Mouse (Mus musculus) liver, embryonic 13.5 days (tissue): ENCODE results near the gene 1600002K03Rik. TPM values are rescaled to one million over a fixed set of nuclear protein-coding genes. Genes with fewer than 3 reads are reported as not detected.
A peak's percentile ranks its signal among the peaks of the same experiment; 100 is the strongest.

ENCODE experiments used
- ATAC-seq: fragments of 200-750 bp; cut with Nextera tagmentation; 2 replicates; pipeline ENCODE4 v1.8.0; 2017; ENCODE audit warnings: low read depth, mild to moderate bottlenecking, moderate number of reproducible peaks, moderate library complexity
- DNase-seq: peaks from one replicate; pipeline ENCODE4 v3.0.0; 2022
- H3K27ac ChIP-seq: fragments of 300-500 bp; sonication (generic); 2 replicates; pipeline ENCODE4 v1.5.1; 2015; ENCODE audit warnings: moderate library complexity, mild to moderate bottlenecking, inconsistent platforms
- H3K27me3 ChIP-seq: fragments of 300-500 bp; sonication (generic); 2 replicates; pipeline ENCODE4 v1.6.1; 2015; ENCODE audit warnings: mild to moderate bottlenecking, inconsistent platforms
- H3K36me3 ChIP-seq: fragments of 300-500 bp; sonication (generic); 2 replicates; pipeline ENCODE4 v1.6.1; 2015; ENCODE audit warnings: mild to moderate bottlenecking, inconsistent platforms
- H3K4me1 ChIP-seq: fragments of 300-500 bp; sonication (generic); replicated peaks from 2 replicates; pipeline ENCODE4 v1.6.1; 2015; ENCODE audit warnings: inconsistent platforms
- H3K4me2 ChIP-seq: fragments of 300-500 bp; sonication (generic); 2 replicates; pipeline ENCODE4 v1.6.1; 2015; ENCODE audit warnings: inconsistent platforms, mild to moderate bottlenecking, moderate library complexity
- H3K4me3 ChIP-seq: fragments of 300-500 bp; sonication (generic); replicated peaks from 2 replicates; pipeline ENCODE4 v1.5.1; 2015; ENCODE audit warnings: mild to moderate bottlenecking, inconsistent platforms
- H3K9ac ChIP-seq: fragments of 300-500 bp; sonication (generic); 2 replicates; pipeline ENCODE4 v1.6.1; 2015; ENCODE audit warnings: mild to moderate bottlenecking, inconsistent platforms
- H3K9me3 ChIP-seq: fragments of 300-500 bp; sonication (generic); replicated peaks from 2 replicates; pipeline ENCODE4 v1.6.1; 2016; ENCODE audit warnings: inconsistent platforms
- WGBS: fragments of 180-500 bp; shearing (Covaris S2); methylation state at CpG from one replicate; pipeline ENCODE4 v1.1.7; 2015; ENCODE audit not compliant: insufficient replicate concordance; 5-methylcytosine and 5-hydroxymethylcytosine counted together
- polyA plus RNA-seq: library from polyadenylated mRNA; unstranded; fragments of >200 nt; fragmentation: Nextera tagmentation; extraction: Ambion mirVana; gene quantifications from 2 replicates; pipeline ENCODE4 v1.2.1, GENCODE M21; 2015

The 1600002K03Rik gene
- polyA plus RNA-seq, 1 experiment from 2014 or later: 14.8 TPM

- ATAC-seq: peak; percentile 81
- 1% methylated on average over 43 of the region's 43 CpGs for WGBS
- Histone ChIP-seq H3K27me3 (peaks cover 31% of the 10 kb centered on the region), H3K9me3 (no peaks in the 10 kb centered on the region), H3K4me3 (peak overlapping the region; percentile 82), H3K4me2 (peak overlapping the region; percentile 96), H3K4me1 (peaks cover 93% of the 10 kb centered on the region), H3K9ac (peak overlapping the region; percentile 93), H3K36me3 (peaks cover 36% of the 10 kb centered on the region), H3K27ac (peak overlapping the region; percentile 95)
- DNase-seq: peak; percentile 97
These were observed 30.8 kb upstream of the 1600002K03Rik start for GRCm38 (mm10) chr10:80141786-80142529.

- H3K9me3 ChIP-seq: no peaks in the 10 kb centered on the region
- peak; percentile 59 for DNase-seq
- H3K36me3 ChIP-seq: peaks cover 36% of the 10 kb centered on the region
- H3K4me3 ChIP-seq: peak overlapping the region; percentile 82
- H3K4me1 ChIP-seq: peaks cover 93% of the 10 kb centered on the region
- peak overlapping the region; percentile 95 for H3K27ac ChIP-seq
- 0% methylated on average over 15 of the region's 15 CpGs for WGBS
- H3K4me2 ChIP-seq: peak overlapping the region; percentile 96
- H3K9ac ChIP-seq: peak overlapping the region; percentile 93
- H3K27me3 ChIP-seq: peaks cover 25% of the 10 kb centered on the region
- ATAC-seq: peak; percentile 24
These were observed 30.2 kb upstream of the 1600002K03Rik start for GRCm38 (mm10) chr10:80142530-80142925.

- H3K9ac ChIP-seq: peak overlapping the region; percentile 14; the same call in 1 of the 2 replicates
- H3K4me1 ChIP-seq: peaks cover 91% of the 10 kb centered on the region
- H3K27me3 ChIP-seq: peaks cover 14% of the 10 kb centered on the region
- no peaks in the 10 kb centered on the region for H3K9me3 ChIP-seq
- no peak for ATAC-seq
- no peak overlapping the region for H3K27ac ChIP-seq
- WGBS: 88% methylated on average over 7 of the region's 7 CpGs
- DNase-seq: no peak
- H3K4me3 ChIP-seq: peak overlapping the region; percentile 82
- H3K36me3 ChIP-seq: peaks cover 36% of the 10 kb centered on the region
- peak overlapping the region; percentile 96 for H3K4me2 ChIP-seq
These were observed 29.1 kb upstream of the 1600002K03Rik start for GRCm38 (mm10) chr10:80143664-80144063.

- ATAC-seq (no peak), DNase-seq (no peak)
- Histone ChIP-seq H3K4me3 (0 out of 2 replicates have a peak overlapping the region, but pooled peaks have one; percentile 82), H3K27ac (peak overlapping the region; percentile 98; the same call in 1 of the 2 replicates), H3K4me2 (no peak overlapping the region), H3K36me3 (peaks cover 36% of the 10 kb centered on the region), H3K27me3 (peaks cover 9% of the 10 kb centered on the region), H3K9ac (no peak overlapping the region), H3K9me3 (no peaks in the 10 kb centered on the region), H3K4me1 (peaks cover 86% of the 10 kb centered on the region)
- WGBS: 89% methylated on average over 12 of the region's 12 CpGs
These were observed 28.6 kb upstream of the 1600002K03Rik start for GRCm38 (mm10) chr10:80144159-80144558.

- 71% methylated on average over 20 of the region's 20 CpGs for WGBS
- ATAC-seq (no peak), DNase-seq (peak; percentile 61)
- H3K36me3 ChIP-seq: peaks cover 42% of the 10 kb centered on the region
- peak overlapping the region; percentile 98 for H3K27ac ChIP-seq
- H3K9ac ChIP-seq: peak overlapping the region; percentile 90
- H3K9me3 ChIP-seq: no peaks in the 10 kb centered on the region
- no peaks in the 10 kb centered on the region for H3K27me3 ChIP-seq
- no peak overlapping the region for H3K4me3 ChIP-seq
- H3K4me2 ChIP-seq: peak overlapping the region; percentile 99
- peaks cover 82% of the 10 kb centered on the region for H3K4me1 ChIP-seq
These were observed 27.6 kb upstream of the 1600002K03Rik start for GRCm38 (mm10) chr10:80144864-80145838.

GRCm38 (mm10) chr10:80145896-80146295, 26.8 kb upstream of the 1600002K03Rik start:
- Histone ChIP-seq H3K4me2 (peak overlapping the region; percentile 99), H3K36me3 (peaks cover 49% of the 10 kb centered on the region), H3K27me3 (no peaks in the 10 kb centered on the region), H3K27ac (peak overlapping the region; percentile 98), H3K9ac (peak overlapping the region; percentile 90), H3K4me1 (peaks cover 83% of the 10 kb centered on the region), H3K4me3 (peak overlapping the region; percentile 16), H3K9me3 (no peaks in the 10 kb centered on the region)
- DNase-seq (no peak), ATAC-seq (no peak)
- WGBS: 61% methylated on average over 6 of the region's 6 CpGs

- H3K9me3 ChIP-seq: no peaks in the 10 kb centered on the region
- H3K36me3 ChIP-seq: peaks cover 56% of the 10 kb centered on the region
- peak overlapping the region; percentile 98 for H3K27ac ChIP-seq
- H3K4me3 ChIP-seq: peak overlapping the region; percentile 91; the same call in 1 of the 2 replicates
- DNase-seq (no peak), ATAC-seq (no peak)
- H3K9ac ChIP-seq: peak overlapping the region; percentile 90
- H3K4me2 ChIP-seq: peak overlapping the region; percentile 99
- WGBS: 62% methylated on average over 4 of the region's 4 CpGs
- H3K27me3 ChIP-seq: no peaks in the 10 kb centered on the region
- H3K4me1 ChIP-seq: peaks cover 85% of the 10 kb centered on the region
These were observed 26.2 kb upstream of the 1600002K03Rik start for GRCm38 (mm10) chr10:80146568-80147011.

GRCm38 (mm10) chr10:80147146-80147718, 25.5 kb upstream of the 1600002K03Rik start:
- ATAC-seq: no peak
- peaks cover 62% of the 10 kb centered on the region for H3K36me3 ChIP-seq
- peak overlapping the region; percentile 91 for H3K4me3 ChIP-seq
- H3K27me3 ChIP-seq: no peaks in the 10 kb centered on the region
- peak overlapping the region; percentile 99 for H3K4me2 ChIP-seq
- H3K9ac ChIP-seq: peak overlapping the region; percentile 90
- H3K27ac ChIP-seq: peak overlapping the region; percentile 98
- 25% methylated on average over 5 of the region's 5 CpGs for WGBS
- H3K9me3 ChIP-seq: no peaks in the 10 kb centered on the region
- H3K4me1 ChIP-seq: peaks cover 88% of the 10 kb centered on the region
- peak; percentile 53 for DNase-seq

GRCm38 (mm10) chr10:80147719-80148601, 24.8 kb upstream of the 1600002K03Rik start, which contains the start of gene Midn:
TSS of gene Midn (plus strand) at chr10:80148272.
- no peaks in the 10 kb centered on the region for H3K27me3 ChIP-seq
- H3K27ac ChIP-seq: peak within 1 kb of the TSS; percentile 98
- ATAC-seq (peak; percentile 33), DNase-seq (peak; percentile 70)
- H3K4me3 ChIP-seq: peak within 1 kb of the TSS; percentile 91
- peaks cover 70% of the 10 kb centered on the region for H3K36me3 ChIP-seq
- H3K9me3 ChIP-seq: no peaks in the 10 kb centered on the region
- H3K4me1 ChIP-seq: peaks cover 88% of the 10 kb centered on the region
- peak within 1 kb of the TSS; percentile 99 for H3K4me2 ChIP-seq
- peak within 1 kb of the TSS; percentile 90 for H3K9ac ChIP-seq
- WGBS: under 1% methylated on average over 36 of the region's 42 CpGs
